Mouse (Mus musculus) midbrain, postnatal 0 days (tissue): ENCODE data around the gene Sh3pxd2a. TPM values are rescaled to one million over a fixed set of nuclear protein-coding genes. Genes with fewer than 3 reads are reported as not detected.

Experiments used
- ATAC-seq: fragments of 200-750 bp; cut with Nextera tagmentation; 2 replicates; pipeline ENCODE4 v1.8.0; 2017; ENCODE audit warnings: moderate number of reproducible peaks, mild to moderate bottlenecking, moderate TSS enrichment, moderate library complexity; ENCODE audit not compliant: low FRiP score
- DNase-seq: peaks from one replicate; pipeline ENCODE4 v3.0.0-alpha.2; 2015; ENCODE audit warnings: low spot score
- H3K27ac ChIP-seq: fragments of 300-500 bp; sonication (generic); 2 replicates; pipeline ENCODE4 v1.5.1; 2014; ENCODE audit warnings: low read depth, mild to moderate bottlenecking, low read length, mixed read lengths
- H3K27me3 ChIP-seq: fragments of 300-500 bp; sonication (generic); 2 replicates; pipeline ENCODE4 v1.6.1; 2014; ENCODE audit warnings: low read length, control low read depth, mixed read lengths; ENCODE audit not compliant: insufficient read depth
- H3K36me3 ChIP-seq: fragments of 300-500 bp; sonication (generic); 2 replicates; pipeline ENCODE4 v1.6.1; 2014; ENCODE audit warnings: low read length, control low read depth, mixed read lengths; ENCODE audit not compliant: insufficient read depth
- H3K4me1 ChIP-seq: fragments of 300-500 bp; sonication (generic); 2 replicates; pipeline ENCODE4 v1.6.1; 2014; ENCODE audit warnings: mild to moderate bottlenecking, control low read depth, antibody characterized with exemption, low read length, mixed read lengths; ENCODE audit not compliant: insufficient read depth
- H3K4me2 ChIP-seq: fragments of 300-500 bp; sonication (generic); 2 replicates; pipeline ENCODE4 v1.6.1; 2014; ENCODE audit warnings: low read depth, mild to moderate bottlenecking, low read length, mixed read lengths; ENCODE audit not compliant: poor library complexity, severe bottlenecking
- H3K4me3 ChIP-seq: fragments of 300-500 bp; sonication (generic); 2 replicates; pipeline ENCODE4 v1.5.1; 2014; ENCODE audit warnings: low read depth, mild to moderate bottlenecking, low read length, moderate library complexity
- H3K9ac ChIP-seq: fragments of 300-500 bp; sonication (generic); replicated peaks from 2 replicates; pipeline ENCODE4 v1.6.1; 2014; ENCODE audit warnings: mild to moderate bottlenecking, low read length, moderate library complexity, mixed read lengths; ENCODE audit not compliant: poor library complexity, severe bottlenecking
- H3K9me3 ChIP-seq: fragments of 300-500 bp; sonication (generic); 2 replicates; pipeline ENCODE4 v1.6.1; 2016; ENCODE audit warnings: low read length, control low read depth
- CTCF ChIP-seq: IDR thresholded peaks from 2 replicates; pipeline ENCODE4 v1.5.1; 2016; ENCODE audit warnings: antibody characterized with exemption, mild to moderate bottlenecking
- WGBS: fragments of 180-500 bp; shearing (Covaris S2); extraction: QIAGEN DNeasy Blood & Tissue Kit; methylation state at CpG from one replicate; pipeline ENCODE4 v1.1.7; 2014; 5-methylcytosine and 5-hydroxymethylcytosine counted together
- polyA plus RNA-seq: library from polyadenylated mRNA; unstranded; fragments of >200 nt; fragmentation: Nextera tagmentation; extraction: Ambion mirVana; gene quantifications from 2 replicates; pipeline ENCODE4 v1.2.1, GENCODE M21; 2015
- total RNA-seq: library from RNA; depleted of rRNA; stranded (reverse); fragments of >200 nt; gene quantifications from 2 replicates; pipeline ENCODE4 v1.2.3, GENCODE M21; 2014

The Sh3pxd2a gene
- total and polyA plus RNA-seq, 2 experiments from 2014 or later: 1.5 to 21.0 TPM

- H3K4me1 ChIP-seq: no peaks in the 10 kb centered on the region
- ATAC-seq: no peak
- H3K27ac ChIP-seq: no peak overlapping the region
- no peaks in the 10 kb centered on the region for H3K36me3 ChIP-seq
- TF ChIP-seq CTCF: no peak
- H3K9ac ChIP-seq: no peak overlapping the region
- H3K4me3 ChIP-seq: no peak overlapping the region
- no peaks in the 10 kb centered on the region for H3K9me3 ChIP-seq
- no peaks in the 10 kb centered on the region for H3K27me3 ChIP-seq
- no peak for DNase-seq
- no peak overlapping the region for H3K4me2 ChIP-seq
- 91% methylated on average over 12 of the region's 12 CpGs for WGBS
Observed at GRCm38 (mm10) chr19:47384036-47384435, 80.2 kb downstream of the Sh3pxd2a start.

GRCm38 (mm10) chr19:47382268-47382667 is 81.9 kb downstream of the Sh3pxd2a start:
- 83% methylated on average over 5 of the region's 5 CpGs for WGBS
- no peak overlapping the region for H3K27ac ChIP-seq
- ATAC-seq (no peak), DNase-seq (no peak)
- H3K27me3 ChIP-seq: no peaks in the 10 kb centered on the region
- no peak overlapping the region for H3K4me2 ChIP-seq
- no peak overlapping the region for H3K4me3 ChIP-seq
- H3K4me1 ChIP-seq: no peaks in the 10 kb centered on the region
- H3K36me3 ChIP-seq: no peaks in the 10 kb centered on the region
- no peak overlapping the region for H3K9ac ChIP-seq
- H3K9me3 ChIP-seq: no peaks in the 10 kb centered on the region
- TF ChIP-seq CTCF: peak; percentile 53

DNA sequence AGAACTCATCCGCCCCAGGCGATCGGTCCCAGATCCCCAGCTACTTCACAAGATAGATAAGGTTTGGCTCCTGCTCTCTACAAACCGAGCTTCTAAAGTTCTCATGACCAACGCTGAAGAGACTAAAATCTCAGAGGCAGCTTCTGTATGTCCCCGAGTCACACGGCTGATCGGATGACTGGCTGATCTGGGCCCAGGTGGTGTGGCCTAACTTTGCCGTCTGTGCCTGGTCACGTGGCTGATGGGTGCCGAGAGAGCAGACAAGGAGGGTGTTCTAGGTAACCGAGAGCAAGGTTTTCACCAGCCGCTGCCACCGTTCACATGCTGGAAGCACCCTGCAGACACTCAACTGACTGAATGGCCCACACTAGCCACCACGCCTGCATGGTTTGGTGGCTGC is 83.2 kb downstream of the Sh3pxd2a start:
- H3K4me2 ChIP-seq: no peak overlapping the region
- no peak for TF ChIP-seq CTCF
- no peaks in the 10 kb centered on the region for H3K27me3 ChIP-seq
- WGBS: 89% methylated on average over 15 of the region's 15 CpGs
- no peaks in the 10 kb centered on the region for H3K4me1 ChIP-seq
- no peak for DNase-seq
- H3K4me3 ChIP-seq: no peak overlapping the region
- no peak overlapping the region for H3K9ac ChIP-seq
- H3K36me3 ChIP-seq: no peaks in the 10 kb centered on the region
- no peak for ATAC-seq
- H3K9me3 ChIP-seq: no peaks in the 10 kb centered on the region
- no peak overlapping the region for H3K27ac ChIP-seq

- ATAC-seq (no peak), DNase-seq (no peak)
- Histone ChIP-seq H3K9ac (no peak overlapping the region), H3K4me3 (no peak overlapping the region), H3K36me3 (no peaks in the 10 kb centered on the region), H3K9me3 (no peaks in the 10 kb centered on the region), H3K27ac (no peak overlapping the region), H3K27me3 (no peaks in the 10 kb centered on the region), H3K4me1 (no peaks in the 10 kb centered on the region), H3K4me2 (no peak overlapping the region)
- TF ChIP-seq CTCF: no peak
- WGBS: 63% methylated on average over 5 of the region's 5 CpGs
Observed at GRCm38 (mm10) chr19:47379141-47379540, 85.1 kb downstream of the Sh3pxd2a start.

DNA sequence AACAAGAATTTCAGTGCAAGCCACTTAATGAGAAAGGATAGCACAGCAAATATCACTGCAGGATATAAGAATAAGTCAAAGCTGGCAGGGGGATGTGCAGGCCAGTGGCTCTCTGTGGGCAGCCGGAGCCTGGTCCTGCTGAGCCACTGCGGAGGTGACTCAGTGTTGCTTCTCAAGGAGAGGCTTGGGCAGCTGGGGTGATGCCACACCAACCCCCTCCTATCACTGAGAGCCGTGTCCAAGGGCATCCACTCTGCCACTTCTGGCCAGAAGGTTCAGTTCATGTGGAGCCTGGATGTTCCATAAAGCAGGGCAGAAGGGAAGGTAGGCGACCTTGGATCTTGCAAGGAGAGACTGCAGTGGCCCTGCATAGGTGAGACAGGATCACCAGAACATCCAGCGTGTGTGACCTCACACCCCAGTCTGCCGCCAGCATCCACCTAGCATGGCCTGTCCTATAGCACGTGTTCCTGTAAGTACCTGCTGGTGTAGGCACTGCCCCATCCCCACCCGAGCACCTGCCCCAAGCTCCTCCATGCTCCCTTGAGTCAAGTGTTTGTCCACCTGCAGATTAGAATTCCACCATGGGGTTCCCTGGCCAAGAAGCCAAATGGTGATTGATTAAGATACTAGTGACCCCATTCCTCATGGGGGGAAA is 89.2 kb downstream of the Sh3pxd2a start:
- no peaks in the 10 kb centered on the region for H3K36me3 ChIP-seq
- H3K4me1 ChIP-seq: no peaks in the 10 kb centered on the region
- no peak for TF ChIP-seq CTCF
- H3K4me3 ChIP-seq: no peak overlapping the region
- ATAC-seq: no peak
- WGBS: 92% methylated on average over 8 of the region's 8 CpGs
- H3K27me3 ChIP-seq: no peaks in the 10 kb centered on the region
- H3K9ac ChIP-seq: no peak overlapping the region
- no peak overlapping the region for H3K4me2 ChIP-seq
- H3K9me3 ChIP-seq: no peaks in the 10 kb centered on the region
- no peak for DNase-seq
- H3K27ac ChIP-seq: no peak overlapping the region

GRCm38 (mm10) chr19:47374440-47374839 is 89.8 kb downstream of the Sh3pxd2a start:
- DNase-seq (peak; percentile 62), ATAC-seq (0 out of 2 replicates have a peak, but pooled peaks have one; percentile 10)
- Histone ChIP-seq H3K27ac (no peak overlapping the region), H3K9me3 (no peaks in the 10 kb centered on the region), H3K4me3 (no peak overlapping the region), H3K36me3 (no peaks in the 10 kb centered on the region), H3K27me3 (no peaks in the 10 kb centered on the region), H3K4me1 (no peaks in the 10 kb centered on the region), H3K4me2 (no peak overlapping the region), H3K9ac (no peak overlapping the region)
- TF ChIP-seq CTCF: peak; percentile 82
- 40% methylated on average over 4 of the region's 4 CpGs for WGBS
